Mouse (Mus musculus): Measurements from ENCODE around the gene Casz1. TPM values are rescaled to one million over a fixed set of nuclear protein-coding genes. Genes with fewer than 3 reads are reported as not detected.
A peak's percentile ranks its signal among the peaks of the same experiment; 100 is the strongest.

Gene Casz1
- total RNA-seq, 2 experiments from 2014 or later: 3.5 to 4.7 TPM

DNA sequence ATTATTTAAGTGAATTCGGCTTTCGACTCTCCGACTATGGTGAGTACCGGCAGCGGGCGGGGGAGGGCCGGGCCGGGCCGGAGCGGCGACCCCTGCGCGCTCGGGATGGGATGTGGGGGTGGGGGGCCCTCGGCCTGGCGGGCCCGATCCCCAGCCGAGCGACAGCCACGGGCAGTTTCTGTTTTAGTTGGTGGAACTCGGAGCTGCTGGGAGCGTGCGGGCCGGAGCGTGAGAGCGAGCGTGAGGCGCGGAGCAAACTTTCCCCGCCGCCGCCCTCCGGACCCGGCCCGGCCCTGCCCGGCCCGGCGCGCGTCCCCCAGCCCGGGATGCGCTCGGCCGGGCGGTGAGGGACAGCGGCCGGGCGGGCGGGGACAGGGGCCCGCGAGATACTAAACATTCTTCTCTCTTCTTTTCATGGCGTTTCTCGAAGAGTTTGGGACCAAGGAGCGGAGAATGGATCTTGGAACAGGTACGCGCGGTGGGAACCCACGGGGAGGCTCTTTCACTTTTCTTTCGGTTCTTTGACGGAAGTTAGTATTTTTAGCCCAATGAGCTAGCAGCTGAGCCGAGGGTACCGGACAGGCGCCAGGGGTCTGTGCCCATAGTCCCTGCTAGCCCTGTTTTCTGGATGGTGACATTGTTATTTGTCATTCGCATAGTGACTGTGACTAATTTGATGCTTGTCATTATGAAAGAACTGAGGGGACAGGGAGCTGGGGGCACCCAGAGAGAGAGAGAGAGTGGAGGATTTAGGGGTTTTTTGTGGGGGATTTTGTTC, 97.2 kb downstream of the Casz1 start:
- no peak for ATAC-seq (replicated peaks; ENCODE audit: poor library complexity)

DNA sequence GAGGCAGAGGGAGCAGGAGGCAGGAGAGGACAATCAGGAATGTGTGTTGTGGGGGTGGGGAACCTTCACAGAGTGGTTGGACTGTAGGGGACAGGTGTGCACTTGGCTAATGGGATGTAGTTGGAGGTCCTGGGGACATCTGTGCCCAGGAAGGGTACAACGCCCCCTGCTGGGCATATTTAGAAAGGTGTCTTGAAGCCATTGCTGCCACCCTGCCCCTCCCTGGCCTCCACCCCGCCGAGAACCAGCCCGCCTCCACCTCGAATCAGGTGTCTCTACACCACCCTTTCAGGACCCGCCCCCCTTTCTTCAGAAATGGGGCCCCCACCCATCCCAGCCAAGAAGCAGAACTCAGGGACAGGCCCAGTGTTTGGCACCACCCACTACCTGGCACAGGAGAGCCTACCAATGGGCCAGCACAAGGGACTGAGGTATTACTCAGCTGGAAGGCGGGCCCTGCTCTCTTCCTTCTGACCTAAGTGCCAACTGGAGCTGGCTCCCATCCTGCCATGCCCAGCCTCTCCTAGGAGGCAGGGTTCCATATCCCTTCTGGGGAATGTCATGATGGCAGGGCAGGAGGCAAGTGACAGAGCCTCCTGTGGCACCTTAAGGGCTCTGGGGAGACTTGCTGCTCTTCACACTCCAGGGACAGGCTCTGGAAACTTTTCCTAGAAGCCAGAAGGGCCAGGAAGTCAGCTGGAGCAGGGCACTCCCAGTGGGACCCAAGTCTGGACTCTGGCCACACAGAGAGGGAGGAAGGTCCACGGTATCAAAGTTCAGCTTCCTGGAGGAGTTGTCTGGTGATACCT, 98.9 kb downstream of the Casz1 start:
- ATAC-seq (replicated peaks; ENCODE audit: poor library complexity): peak; percentile 60

DNA sequence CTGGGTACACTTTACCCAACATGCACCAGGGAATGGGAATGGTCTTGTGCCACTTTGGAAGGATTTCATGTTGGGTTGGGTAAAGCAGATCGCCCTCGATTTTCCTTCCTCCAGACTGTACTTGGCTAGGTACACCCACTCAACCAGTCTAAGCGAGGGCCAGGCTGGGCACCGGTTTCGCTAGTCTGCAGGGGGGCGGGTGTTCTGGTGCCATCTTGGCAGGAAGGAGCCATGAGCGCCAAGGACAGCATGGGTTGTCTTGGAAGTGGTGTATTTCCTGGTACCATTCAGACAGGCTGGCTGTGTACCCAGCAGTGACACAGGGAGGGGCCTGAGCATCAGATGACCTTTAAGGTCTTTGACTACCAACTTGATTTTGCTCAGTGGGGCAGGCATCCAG, 101.1 kb downstream of the Casz1 start:
- ATAC-seq (replicated peaks; ENCODE audit: poor library complexity): no peak

DNA sequence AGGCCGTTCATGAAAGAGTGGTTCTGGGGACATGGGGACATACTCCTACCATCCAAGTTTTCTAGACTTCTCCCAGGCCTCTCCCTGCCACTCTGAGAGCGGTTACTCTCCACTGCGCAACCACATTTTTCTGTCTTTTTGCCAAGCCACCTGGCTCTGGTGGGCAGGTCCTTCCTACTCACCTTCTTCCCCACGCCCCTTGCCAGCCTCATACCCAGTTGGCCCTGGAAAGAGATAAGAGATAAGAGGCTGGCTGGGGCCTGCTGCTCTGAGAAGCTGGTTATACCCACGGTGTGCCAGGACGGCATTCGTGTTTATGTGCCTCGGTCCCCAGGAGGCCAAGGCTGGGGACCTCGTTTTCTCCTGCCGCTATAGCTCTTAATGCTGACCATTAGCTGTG, 102.6 kb downstream of the Casz1 start:
- 0 out of 2 replicates have a peak, but pooled peaks have one; percentile 5 for ATAC-seq (replicated peaks; ENCODE audit: poor library complexity)

DNA sequence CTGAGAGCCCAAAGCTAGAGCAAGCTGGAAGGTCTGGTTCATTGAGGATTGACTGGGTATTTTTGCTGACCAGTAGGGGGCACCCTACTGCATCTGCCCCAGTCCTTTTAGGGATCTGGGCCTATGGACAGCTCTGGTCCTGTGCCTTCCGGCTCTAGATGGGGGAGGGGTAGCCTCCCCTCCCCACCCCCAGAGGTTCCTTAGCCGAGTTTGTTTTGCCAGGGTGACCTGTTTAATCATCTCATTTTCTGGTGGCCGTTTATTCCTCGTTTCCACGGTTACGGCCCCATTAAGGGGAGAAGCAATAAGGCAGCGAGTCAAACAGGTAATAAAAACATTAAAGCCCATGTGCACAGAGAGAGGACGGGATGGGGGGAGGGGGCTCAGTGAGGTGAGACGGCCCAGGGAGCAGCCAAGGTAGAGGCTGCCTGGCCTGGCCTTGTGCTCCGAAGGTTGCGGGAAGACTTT, 104.0 kb downstream of the Casz1 start:
- ATAC-seq (replicated peaks; ENCODE audit: poor library complexity): peak; percentile 56

DNA sequence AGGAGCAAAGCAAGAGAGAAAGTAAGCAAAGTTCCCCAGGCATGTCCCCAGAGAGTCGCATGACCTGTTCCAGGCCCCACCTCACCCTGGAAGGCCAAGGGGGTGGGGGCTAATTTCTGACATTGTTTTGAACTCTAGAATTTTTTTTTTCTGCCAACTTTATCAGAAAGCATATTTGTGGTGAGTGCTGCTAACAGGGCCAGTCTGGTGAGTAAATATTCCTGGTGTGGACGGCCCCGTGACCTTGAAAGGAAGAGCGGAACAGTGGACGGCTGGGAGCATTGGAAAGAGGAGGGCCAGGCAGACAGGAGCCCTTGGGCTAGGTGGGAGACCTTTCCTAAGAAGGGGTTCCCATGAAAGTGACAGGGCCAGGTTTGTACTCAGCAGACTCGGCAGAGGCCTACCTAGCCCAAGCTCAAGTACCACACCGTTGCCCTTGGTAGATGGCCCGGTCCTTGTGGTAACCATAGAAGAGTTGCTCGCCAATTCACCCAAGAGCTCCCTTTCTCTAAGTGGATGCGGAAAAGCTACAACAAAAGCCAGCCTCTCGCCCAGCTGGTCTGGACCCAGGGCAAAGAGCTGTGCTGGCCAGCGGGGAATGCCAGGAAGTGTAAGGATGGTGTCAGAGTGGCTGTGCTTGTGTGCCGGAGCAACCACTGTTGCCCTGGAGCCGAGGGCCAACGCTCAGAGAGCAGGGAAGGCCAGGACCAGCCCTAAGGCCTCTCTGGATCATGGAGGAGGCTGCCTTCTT, 104.7 kb downstream of the Casz1 start:
- ATAC-seq (replicated peaks; ENCODE audit: poor library complexity): no peak

DNA sequence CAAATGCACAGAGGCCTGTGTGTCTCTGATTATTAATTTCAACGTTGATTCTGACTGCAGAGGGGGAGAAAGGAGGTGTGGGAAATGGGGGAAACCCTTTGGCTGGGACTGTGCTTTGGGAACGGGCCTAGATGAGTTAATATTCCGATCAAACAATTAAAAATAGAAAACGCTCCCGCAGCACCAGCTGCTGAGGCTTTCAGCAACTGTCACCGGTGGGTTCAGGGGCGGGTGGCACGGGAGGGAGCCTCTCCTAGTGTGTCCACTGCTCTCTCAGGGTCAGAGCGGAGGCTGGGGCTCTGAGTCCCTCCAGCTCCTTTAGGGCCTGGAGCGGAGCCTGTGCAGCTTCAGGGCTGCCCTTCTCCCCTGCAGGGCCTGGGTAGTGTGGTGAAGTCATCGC, 105.3 kb downstream of the Casz1 start:
- ATAC-seq (replicated peaks; ENCODE audit: poor library complexity): no peak

DNA sequence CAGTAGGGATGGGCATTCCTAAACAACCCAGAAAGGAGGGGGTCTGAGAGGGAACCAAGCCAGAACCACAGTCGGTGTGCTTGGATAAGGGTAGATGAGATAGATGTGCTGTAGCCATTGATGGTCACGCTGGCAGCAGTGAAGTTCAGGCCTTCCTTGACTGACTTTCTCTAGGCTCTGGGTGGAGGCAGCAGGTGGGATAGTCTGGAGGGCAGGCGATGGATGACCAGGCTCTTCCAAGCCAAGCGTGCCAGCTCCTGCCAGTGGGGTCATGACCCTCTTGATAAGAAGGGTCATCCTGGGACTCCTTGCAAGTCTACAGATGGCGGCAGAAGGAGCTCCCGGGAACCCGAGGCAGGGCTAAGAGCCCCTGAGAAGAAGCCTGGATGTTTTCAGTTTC, 107.9 kb downstream of the Casz1 start:
- no peak for ATAC-seq (replicated peaks; ENCODE audit: poor library complexity)

DNA sequence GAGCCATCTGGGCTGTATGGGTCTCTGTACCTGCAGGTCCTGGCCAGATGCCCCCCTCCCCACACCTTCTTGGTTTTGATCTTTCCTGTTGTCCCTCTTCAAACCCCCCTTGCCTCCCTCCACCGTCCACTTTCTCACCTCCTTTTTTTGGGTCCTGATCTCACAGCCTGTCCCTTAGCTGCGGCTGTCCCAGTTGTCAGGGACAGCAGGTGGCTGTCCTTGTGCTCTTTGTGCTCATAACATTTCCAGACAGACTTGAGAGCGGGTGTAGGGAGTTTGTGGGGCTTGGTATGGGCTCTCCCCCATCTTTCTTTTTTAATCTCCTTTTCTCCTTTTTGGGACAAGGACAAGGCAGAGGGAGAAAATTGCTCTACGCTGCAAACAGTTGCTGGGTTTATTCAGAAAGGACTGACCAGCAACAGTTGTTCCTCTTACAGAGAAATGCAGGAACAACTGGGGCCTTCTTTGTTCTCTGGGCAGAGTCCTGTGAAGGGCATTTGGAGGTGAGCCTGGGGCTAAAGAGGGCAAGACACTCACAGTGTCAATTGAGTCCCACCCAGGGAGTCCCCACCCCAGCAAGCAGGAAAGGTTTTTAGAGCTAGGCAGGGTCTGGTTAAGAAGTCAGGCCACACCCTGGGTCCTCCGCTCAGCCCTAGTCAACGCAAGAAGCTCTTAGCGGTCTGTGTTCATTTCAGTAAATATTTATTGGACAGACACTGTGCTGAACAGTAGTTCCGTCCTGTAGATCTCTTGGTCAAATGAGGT, 108.8 kb downstream of the Casz1 start:
- no peak for ATAC-seq (replicated peaks; ENCODE audit: poor library complexity)

DNA sequence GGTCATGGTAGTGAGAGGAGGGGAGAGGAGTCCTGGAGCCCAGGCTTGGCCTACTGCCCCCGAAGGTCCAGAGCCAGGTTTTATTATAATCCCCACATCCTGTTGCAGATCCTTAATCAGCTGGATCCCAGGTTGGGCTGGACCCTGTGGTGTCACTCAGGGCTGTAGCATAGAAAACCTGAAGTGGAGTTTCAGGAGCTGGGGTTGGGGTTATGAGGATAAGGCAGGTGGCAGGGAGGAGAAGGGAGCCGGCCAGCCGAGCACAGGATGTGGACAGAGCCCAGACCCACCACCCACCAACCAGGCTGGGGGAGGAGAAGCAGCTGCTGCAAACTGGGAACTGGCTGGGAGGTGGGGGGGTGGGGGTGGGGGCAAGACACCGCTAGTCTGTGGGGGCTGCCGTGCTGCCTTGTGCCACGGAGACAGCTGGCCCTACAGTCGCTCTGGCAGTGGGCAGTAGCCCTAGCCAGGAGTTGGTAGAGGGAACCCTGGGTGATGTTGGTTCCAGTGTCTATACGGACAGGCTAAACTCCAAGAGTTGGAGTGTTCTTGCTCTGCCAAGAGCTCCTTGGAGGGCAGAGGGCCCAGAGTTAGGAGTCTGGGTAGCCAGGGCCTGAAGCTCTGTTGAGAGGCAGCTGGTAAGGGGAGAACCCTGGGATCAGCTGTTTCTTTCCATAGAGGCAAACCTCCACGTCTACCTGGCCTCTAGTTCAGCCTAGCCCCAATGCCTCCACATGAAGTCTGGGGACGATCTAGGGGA, 110.8 kb downstream of the Casz1 start:
- peak; percentile 94 for ATAC-seq (replicated peaks; ENCODE audit: poor library complexity)

DNA sequence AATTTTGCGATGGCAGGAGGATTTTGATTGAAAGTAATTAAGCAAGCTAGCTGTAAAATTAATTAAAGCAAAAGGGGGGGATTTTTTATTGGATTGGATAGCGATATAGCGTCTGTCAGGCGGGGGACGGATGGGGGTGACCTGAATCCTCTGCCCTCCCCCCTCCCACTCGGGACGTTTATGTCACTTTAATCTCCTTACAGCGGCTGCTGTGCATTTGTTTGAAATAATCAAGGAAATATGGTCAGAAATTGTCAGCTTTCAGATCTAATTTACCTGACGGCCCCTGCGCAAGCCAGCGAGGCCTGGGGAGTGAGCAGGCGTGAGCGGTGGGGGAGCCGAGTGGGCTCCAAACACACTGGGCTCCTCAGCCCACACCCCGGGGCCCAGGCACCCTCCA, 111.6 kb downstream of the Casz1 start:
- no peak for ATAC-seq (replicated peaks; ENCODE audit: poor library complexity)

DNA sequence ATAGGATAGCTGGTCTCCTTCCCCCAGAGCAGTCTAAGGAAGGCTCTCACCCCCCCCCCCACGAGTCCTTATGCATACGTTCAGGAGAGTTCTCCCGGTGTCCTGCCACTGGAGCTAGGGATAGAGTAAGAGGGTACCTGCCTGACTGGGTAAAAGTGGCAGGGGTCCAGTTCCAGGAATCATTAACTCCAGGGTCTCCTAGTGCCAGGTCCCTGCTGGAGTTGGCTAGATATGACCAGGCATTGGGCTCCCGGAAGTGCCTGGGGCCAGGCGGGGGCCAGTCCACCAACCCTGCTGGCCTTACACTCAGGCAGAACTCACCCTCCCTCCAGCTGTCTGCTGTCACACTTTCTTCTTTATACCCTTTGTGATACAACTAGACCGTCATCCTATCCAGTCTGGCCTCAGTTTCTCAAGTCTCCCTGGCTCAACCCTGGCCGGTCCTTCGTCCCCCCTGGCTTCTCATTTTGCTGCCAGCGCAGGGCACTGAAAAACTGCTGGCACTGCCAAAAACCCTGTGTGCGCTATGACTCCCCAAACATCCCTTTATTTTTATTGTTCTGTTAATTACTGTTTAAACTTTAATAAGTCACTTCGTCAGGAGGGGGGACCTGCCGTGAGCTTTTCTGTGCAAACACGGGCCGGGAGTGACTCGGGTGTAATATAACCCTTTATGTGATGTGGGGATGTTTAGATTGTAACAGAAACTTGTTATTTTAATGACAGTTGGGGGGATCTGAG, 114.6 kb downstream of the Casz1 start:
- ATAC-seq (replicated peaks; ENCODE audit: poor library complexity): no peak

DNA sequence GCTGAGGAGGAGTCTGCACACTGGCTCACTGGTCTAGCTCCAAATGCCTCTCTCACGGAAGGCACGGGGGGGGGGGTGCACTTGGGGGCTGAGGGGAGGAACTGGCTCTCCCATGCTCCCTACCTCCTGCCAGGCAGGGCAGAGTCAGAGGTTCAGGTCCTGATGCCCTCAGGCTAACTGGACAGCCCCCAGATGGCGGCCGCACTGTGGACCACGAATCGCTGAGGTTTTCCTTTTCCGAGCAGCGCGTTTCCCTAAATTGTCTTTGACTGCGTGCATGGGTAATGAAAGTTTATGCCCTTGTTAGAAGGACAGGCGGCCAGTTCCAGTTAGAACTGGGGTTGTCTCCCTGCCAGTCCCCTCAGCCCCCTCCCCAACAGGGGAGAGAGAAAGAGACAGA, 116.4 kb downstream of the Casz1 start:
- ATAC-seq (replicated peaks; ENCODE audit: poor library complexity): peak; percentile 40; the same call in 1 of the 2 replicates

DNA sequence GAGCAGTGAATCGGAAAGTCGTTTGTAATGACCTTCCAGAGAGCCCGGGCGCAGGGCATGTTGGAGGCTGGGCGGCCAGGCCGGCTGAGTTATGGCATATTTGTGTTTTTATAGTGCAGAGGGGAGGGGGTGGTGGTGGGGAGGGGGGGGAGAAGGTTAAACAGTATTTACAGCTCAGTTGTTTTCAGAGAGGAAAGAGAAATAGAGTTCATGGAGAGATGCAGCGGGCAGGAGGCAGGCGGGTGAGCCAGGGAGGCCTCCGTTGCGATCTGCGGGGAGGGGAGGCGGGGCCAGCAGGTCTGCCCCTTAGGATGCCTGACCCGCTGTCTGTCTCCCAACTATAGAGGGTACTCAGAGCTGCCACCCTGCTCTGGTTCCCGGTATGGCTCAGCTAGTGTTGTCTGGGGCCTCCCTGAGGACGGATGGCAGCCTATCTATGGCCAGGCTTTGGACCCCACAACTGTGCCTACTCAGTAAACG, 118.0 kb downstream of the Casz1 start:
- ATAC-seq (replicated peaks; ENCODE audit: poor library complexity): no peak

DNA sequence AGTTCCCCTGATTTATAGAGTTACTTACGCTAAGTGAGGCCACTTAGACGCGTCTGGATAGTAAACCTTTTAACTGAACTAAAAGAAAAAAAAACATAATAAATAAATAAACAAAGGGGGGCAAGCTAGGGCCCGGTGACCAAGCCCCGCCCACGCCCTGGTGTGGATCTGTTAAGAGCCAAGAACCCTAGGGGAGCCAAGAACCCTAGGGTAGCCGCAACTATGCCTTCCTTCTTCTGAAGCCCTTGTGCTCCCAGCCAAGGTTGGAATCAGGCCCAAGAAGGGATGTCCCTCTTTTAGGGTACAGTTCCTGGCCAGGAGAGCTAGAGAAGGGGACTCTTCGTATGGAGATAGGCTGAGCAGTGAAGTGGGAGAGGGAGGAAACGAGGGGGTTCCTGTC, 119.2 kb downstream of the Casz1 start:
- ATAC-seq (replicated peaks; ENCODE audit: poor library complexity): no peak

DNA sequence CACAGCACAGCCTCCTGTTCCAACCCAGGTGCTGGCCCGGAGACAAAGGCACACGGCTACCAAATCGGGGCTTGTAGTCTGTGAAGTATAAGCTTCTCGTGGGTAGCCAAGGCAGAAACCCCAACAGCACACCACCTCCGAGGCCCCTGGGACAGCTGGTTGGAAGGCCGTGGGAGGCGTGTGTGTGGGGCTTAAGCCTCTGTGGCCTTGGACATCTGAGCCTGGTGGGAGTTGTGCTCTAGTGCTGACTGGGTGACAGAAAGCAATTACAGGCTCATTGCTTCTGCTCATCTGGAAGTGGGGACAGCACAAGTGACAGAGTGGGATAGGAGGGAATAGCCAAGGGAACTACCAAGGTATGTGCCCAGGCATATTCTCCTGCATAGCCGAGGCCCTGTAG, 119.7 kb downstream of the Casz1 start:
- ATAC-seq (replicated peaks; ENCODE audit: poor library complexity): no peak

DNA sequence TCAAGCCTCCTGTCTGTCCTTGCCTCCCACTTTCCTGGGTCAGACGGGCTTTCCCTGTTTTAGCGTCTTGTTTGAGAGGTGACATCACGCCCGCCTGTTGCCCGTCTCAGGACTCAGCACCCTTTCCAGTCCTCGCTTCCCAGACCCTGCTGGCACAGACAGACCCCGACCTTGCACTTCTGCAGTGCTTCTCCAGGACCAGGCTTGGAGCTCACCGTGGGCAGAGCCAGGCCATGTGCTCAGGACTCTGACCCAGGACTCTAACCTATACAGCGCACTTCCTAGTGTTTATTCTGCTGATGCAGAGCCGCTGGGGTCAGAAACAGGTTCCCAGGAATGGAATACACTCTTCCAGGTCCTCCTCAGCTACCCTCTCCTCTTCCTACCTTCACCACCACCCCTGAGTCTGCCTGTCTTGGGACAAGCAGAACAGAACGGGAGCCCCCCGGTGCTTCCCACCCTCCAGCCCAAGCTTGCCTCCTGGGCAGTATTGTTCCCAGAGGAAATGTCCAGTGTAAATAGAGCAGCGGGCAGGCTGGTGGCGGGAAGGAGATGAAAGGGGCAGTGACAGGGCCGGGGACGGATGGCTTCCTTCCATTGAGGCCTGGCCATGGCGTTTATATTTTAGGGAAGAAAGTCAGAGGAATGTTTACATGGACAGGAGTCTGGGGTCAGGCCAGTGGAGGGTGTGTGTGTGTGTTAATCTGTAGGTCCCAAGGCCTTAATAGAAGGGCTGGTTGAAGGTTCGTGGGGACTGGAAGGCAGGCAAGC, 121.5 kb downstream of the Casz1 start:
- no peak for ATAC-seq (replicated peaks; ENCODE audit: poor library complexity)

DNA sequence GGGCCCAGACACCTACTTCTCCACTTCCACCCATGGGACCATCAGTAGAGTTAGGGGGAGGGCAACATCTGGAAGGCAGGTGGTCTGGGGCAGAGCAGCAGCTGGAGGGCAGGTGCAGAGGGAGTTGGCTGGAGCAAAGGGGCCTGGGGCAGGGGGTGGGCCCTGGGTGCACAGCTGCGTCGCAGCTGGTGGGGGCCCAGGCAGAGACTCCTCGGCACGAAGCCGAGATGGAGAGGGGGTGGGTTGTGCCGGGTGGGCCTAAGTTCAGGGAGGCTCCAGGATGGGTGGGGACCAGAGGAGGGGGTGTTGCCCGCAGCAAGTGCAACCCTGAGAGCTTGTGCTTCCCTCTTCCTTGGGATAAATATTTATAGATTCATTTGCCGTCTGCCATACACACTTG, 122.2 kb downstream of the Casz1 start:
- ATAC-seq (replicated peaks; ENCODE audit: poor library complexity): no peak
